Mouse (Mus musculus) c-Kit-positive CD71-positive TER-119-positive erythroid progenitor cells, embryonic 14.5 days (primary cell): ENCODE data around the gene Ubash3b.

Experiments used
- DNase-seq: peaks from one replicate; pipeline ENCODE4 v3.0.0-alpha.2; 2013; ENCODE audit warnings: low spot score

Gene Ubash3b

GRCm38 (mm10) chr9:41161413-41161812 is at the start of gene Ubash3b:
Ubash3b (minus strand) TSS chr9:41161697.
- DNase-seq, result no peak

DNA sequence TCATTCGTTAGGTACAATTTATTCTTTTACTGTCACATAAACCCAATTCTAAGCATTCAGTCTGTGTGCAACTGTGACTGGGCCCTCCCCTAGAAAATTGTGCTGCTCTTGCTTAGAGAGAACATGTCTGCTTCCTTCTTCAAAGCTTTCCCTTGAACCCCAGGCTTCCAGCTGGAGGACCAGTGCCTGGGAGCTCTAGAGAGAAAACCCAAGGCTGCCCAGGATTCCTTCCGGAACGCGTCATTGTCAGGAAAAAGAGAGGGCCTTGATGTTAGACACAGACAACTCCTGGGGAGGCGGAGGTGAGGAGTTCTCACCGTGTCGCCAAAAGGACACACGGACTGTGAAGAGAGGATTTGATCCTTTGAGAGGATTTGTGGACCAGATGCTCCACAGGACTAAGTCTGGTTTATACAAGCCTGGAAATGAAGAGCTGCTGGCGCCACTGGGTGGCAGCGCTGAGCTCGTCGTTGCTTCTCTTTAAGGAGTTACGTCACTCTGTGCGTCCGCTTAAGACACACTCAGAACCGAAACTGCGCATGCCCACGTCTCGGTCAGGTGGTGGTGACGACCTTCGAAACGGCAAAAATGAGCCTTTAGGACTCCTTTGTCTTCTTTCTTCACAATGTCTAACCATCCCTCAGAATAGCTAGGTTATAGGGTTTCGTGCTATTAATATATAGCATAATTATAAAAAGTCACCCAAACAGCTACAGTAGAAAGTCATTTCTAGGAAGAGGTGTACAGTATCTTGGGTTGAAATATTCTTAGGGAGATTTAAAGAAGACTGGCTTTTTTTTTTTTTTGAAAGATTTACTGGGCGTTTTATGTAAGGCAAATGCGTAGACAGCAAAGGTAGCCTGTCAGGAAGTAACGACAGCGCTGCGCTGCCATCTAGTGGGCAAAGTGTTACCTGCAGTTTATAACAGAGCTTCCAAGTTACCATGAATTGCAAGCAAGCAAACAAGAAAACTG is 45.9 kb upstream of the Ubash3b start:
- peak; percentile 95 for DNase-seq

- no peak for DNase-seq
Measured at GRCm38 (mm10) chr9:41206717-41207116, 45.2 kb upstream of the Ubash3b start.

GRCm38 (mm10) chr9:41205267-41205666 is 43.8 kb upstream of the Ubash3b start:
- no peak for DNase-seq

GRCm38 (mm10) chr9:41199456-41200252 is 38.2 kb upstream of the Ubash3b start:
- no peak for DNase-seq

GRCm38 (mm10) chr9:41198501-41199265 is 37.2 kb upstream of the Ubash3b start:
- DNase-seq, result no peak

DNA sequence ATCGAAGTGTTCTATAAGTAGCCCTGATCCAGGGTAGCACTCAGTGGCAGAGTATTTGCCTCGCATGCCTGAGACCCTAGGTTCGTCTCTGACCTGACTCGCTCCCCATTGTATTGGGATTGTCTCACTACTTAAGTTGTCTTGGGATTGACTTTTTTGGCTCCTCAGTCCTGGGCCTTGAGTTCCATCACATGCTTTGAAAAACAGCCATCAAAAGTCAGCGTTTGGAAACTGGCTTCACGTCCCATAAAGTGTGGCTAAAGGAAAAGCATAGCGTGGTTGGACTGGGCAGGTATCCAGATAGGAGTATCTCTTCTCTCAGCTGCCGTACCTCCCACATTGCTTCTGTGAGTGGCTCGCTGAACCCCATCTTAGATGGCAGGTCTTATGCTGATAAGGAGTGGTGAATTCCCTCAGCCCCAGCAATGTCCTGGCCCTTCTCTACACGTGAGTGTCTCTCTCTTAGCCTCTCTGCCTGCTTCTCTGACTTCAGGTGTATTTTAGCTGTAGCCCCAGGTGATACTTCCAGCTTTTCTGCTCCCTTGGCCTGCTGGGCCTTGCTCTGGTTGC is 34.3 kb upstream of the Ubash3b start:
- peak; percentile 51 for DNase-seq

DNA sequence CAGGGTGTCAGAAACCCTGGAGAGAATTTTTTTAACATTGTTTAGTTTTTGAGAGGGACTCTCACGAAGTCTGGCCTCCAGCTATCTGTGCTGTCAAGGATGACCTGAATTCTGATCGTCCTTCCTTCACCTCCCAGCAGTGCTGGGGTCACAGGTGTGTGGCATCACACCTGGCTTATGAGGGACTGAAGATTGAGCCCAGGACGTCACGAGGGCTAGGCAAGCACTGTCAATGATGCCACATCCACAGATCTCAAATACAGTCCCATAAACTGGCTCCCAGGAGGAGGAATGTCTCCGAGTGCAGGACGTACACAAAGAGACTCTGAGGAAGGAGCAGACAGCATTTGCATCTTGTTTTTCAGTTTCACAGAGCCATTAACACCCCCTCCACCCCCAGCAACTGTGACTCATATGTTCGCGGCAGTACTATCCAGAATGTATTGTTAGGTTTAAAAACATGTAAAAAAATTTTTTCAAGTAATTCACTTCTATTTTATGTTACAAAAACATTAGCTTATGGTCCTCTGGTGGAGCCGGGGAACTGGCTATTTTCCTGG is 30.2 kb upstream of the Ubash3b start:
- no peak for DNase-seq

- peak; percentile 76 for DNase-seq
Measured at GRCm38 (mm10) chr9:41190745-41191482, 29.4 kb upstream of the Ubash3b start.

DNA sequence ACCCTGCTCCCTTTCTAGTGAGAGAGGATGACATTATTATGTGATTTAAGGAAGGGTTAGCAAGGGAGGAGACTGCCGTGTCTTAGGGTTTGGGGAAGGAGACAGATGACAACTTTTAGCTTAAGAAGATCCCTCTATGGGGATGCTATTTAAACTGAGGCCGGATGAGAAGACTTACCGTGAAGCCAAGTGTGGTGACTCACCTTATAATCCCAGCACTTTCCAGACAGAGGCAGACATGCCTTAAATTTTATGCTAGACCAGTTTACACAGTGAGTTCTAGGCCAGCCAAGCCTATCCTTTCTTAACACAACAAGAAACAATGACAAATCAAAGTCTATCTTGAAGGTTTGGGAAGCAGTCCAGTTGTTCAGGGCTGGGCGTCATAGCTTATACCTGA is 26.4 kb upstream of the Ubash3b start:
- no peak for DNase-seq

DNA sequence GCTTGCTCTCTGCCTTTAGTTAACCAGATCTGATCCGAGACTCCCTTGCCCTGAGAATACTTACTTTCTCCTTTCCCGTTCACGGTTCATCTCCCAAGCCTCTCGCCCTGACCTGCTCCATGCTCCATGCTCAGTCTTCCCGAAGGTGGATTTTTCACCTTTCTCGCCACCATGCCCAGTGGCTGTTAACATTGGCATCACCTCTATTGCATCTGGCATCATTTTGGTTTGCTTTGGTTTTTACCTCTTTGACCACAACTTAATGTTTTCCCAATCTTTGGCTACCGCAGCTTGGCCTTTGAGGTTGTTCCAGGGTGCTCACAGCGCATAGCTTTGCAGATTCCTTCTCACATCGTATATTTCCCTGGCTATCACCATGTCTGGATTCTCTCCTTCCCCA is 26.0 kb upstream of the Ubash3b start:
- DNase-seq, result no peak

DNA sequence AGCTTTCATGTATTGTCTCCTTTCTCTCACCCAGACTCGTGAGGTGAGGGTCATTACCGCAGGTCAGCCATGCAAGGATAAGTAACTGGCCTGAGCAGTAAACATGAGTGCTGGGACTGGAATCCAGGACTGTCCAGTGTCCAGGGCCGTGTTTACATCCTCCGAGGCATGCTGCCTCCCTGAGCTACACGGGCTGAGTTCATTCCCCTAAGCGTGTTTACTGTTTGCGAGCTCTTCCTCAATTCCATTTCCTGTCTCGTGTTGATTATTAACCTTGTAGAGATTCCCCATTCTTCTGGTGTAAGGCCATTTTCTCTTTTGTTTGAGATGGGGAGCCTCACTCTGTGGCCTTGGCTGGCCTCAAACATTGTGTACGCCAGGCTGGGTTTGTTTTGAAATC is 23.8 kb upstream of the Ubash3b start:
- DNase-seq, result no peak

GRCm38 (mm10) chr9:41182550-41182949 is 21.1 kb upstream of the Ubash3b start:
- DNase-seq, result no peak

- no peak for DNase-seq
Measured at GRCm38 (mm10) chr9:41181803-41182202, 20.3 kb upstream of the Ubash3b start.

DNA sequence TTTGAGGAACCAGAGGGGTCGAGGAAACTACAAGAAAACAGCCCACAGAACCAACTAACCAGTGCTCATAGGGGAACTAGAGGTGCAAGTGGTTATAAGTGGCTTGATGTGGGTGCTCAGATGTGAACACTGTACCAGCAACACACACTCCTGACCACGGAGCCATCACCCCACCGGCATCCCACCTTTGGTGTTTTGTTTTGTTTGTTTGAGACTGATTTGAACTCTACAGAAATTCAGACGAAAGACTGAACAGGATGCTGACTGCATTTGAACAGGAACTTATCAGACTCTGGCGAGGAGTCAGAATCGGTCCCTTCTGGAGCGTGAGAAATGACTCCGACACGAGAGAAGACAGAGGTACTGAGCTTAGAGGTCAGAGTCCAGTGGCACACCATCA is 19.9 kb upstream of the Ubash3b start:
- no peak for DNase-seq

DNA sequence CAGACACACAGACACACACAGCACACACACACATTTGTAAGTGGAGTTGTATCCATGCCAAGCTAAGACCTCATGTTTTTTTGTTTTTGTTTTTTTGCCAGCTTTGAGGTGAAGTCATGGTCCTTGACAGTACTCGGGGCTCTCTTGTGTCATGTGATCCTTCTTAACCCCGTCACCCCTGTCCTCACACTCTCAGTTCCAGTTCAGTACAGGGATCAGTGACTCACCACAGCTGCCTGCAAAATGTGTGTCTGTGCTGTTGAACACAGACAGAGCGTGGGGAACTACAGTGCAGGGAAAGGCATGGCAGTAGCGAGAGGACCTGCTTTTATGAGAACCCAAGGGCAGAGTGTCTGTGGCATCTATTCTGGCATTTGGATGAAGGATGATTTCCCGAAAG is 17.6 kb upstream of the Ubash3b start:
- DNase-seq, result no peak

DNA sequence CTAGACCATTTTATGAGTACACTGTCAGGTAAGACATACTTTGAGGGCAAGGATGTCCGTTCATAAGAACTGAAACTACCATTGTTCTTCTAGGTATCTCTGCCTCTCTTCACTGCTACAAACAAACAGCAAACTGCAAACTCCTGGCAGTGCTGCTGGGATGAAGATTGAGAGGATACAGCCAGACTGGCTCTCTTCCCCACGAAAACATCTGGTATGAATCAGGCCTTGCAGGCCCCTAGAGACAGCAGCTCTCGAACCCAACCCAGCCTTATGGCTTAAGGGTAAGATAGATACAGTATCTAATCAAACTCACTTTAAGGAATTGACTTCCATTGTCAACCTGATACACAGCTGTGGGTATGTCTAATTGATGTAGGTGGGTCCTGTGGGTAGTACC is 11.7 kb upstream of the Ubash3b start:
- no peak for DNase-seq

DNA sequence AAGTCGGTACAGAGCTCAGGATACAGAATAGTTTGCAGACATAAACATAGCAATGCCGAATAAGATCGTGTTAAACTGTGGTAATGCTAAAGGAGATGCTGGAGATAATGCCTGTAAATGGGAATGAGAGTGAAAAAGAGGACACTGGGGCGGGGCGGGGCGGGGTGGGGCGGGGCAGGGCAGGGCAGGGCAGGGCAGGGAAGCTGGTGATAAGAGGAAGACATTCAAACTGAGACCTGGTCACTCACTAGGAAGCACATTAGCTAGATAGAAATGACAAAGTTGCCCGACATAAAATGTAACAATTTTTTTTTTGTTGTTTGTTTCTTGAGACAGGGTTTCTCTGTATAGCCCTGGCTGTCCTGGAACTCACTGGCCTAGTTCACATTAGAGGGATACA is 10.9 kb upstream of the Ubash3b start:
- no peak for DNase-seq

GRCm38 (mm10) chr9:41170026-41170425 is 8.5 kb upstream of the Ubash3b start:
- DNase-seq, result no peak

GRCm38 (mm10) chr9:41168656-41169055 is 7.2 kb upstream of the Ubash3b start:
- DNase-seq, result no peak

- no peak for DNase-seq
Measured at GRCm38 (mm10) chr9:41168206-41168605, 6.7 kb upstream of the Ubash3b start.
